Mouse (Mus musculus) adrenal gland, postnatal 0 days (tissue): Measurements from ENCODE around the gene Fbxl21. TPM values are rescaled to one million over a fixed set of nuclear protein-coding genes. Genes with fewer than 3 reads are reported as not detected.

Experiments
- polyA plus RNA-seq: library from polyadenylated mRNA; unstranded; fragments of >200 nt; fragmentation: Nextera tagmentation; extraction: Ambion mirVana; gene quantifications from 2 replicates; pipeline ENCODE4 v1.2.1, GENCODE M21; 2015

Fbxl21 gene
- polyA plus RNA-seq = 2.5 and 6.0 TPM in 2 replicates

DNA sequence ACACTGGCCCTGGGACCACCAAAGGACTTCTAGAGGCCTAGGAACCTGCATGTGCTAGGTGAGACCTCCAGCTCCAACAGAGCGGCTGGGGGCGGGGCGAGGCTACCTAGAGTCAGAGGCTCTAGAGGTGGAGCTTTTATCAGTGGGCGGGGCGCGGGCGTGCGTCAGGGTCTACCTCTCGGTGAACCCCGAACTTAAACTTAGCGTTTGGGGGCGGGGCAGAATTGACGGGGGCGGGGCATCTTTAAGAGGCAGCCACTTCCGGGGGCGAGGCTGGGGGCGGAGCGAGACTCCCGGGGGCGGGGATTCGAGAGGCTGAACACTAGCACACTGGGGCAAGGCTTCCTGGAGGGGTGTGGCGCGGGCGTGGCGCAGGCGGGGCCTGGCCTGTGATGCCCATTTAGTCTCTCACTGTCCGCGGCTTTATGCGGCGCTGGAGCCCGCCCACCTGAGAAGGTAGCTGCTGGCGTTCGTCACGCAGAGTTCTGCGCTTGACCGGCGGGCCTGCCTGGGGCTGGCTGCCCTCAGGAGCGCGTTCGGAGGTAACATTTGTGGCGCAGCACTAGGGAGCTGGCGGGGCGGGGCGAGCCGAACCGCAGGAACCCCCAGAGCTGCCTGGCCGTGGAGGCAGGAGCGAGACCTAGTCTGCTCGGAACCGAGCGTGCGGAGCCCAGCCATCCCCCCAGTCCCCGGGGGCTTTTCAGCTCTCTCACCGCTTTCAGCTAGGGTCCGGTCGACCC, at the start of gene Fbxl21:
Gene Fbxl21, plus strand, starts transcription at position 392 of the 740 bp plus-strand sequence.

GRCm38 (mm10) chr13:56482146-56482545, 40.1 kb upstream of the Fbxl21 start, which contains the start of gene Il9:
Il9 (minus strand) TSS chr13:56482246.

GRCm38 (mm10) chr13:56548401-56548800, 26.1 kb downstream of the Fbxl21 start, which contains the start of gene Lect2:
Lect2 (minus strand) TSS chr13:56548502.

Other genes starting within 250 kb of the Fbxl21 start
- 19.2 and 44.1 TPM in 2 replicates for gene Cxcl14, start 225.9 kb upstream of the Fbxl21 start, polyA plus RNA-seq
- not detected in 2 replicates for gene Gm3045, start 95.9 kb upstream of the Fbxl21 start, polyA plus RNA-seq
- gene Slc25a48, start 84.1 kb upstream of the Fbxl21 start, polyA plus RNA-seq = 0.11 TPM in 1 of 2 replicates, not detected in the other
- gene Il9, start 40.2 kb upstream of the Fbxl21 start, polyA plus RNA-seq = not detected in 2 replicates
- gene Lect2, start 26.0 kb downstream of the Fbxl21 start, polyA plus RNA-seq = 2.0 and 2.7 TPM in 2 replicates
- gene Tgfbi, start 87.1 kb downstream of the Fbxl21 start, polyA plus RNA-seq = 47.6 and 47.9 TPM in 2 replicates
- gene Smad5, start 180.5 kb downstream of the Fbxl21 start, polyA plus RNA-seq = 10.4 and 14.4 TPM in 2 replicates
- gene Gm45623, start 231.4 kb downstream of the Fbxl21 start, polyA plus RNA-seq = not detected in 2 replicates